Mouse (Mus musculus): ENCODE results near the gene Adam11.

- TF ChIP-seq MYOG (IDR thresholded peaks at IDR 0.05; ENCODE audit: control insufficient read depth, extremely low read depth, insufficient read length) (no peak), CTCF (IDR thresholded peaks at IDR 0.05; ENCODE audit: control insufficient read depth, insufficient read depth, insufficient read length) (no peak), CEBPB (IDR thresholded peaks at IDR 0.05; ENCODE audit: low read depth) (no peak), USF1 (IDR thresholded peaks at IDR 0.05; ENCODE audit: low read depth) (no peak), FOSL1 (IDR thresholded peaks at IDR 0.05; ENCODE audit: insufficient read depth, low read length, poor library complexity, severe bottlenecking) (no peak), MYOD1 (IDR thresholded peaks at IDR 0.05; ENCODE audit: control insufficient read depth, insufficient read length, low read depth) (no peak), MAX (IDR thresholded peaks at IDR 0.05) (no peak)
These were observed 5.9 kb downstream of the Adam11 start for GRCm38 (mm10) chr11:102767055-102767670.

Data from C2C12 (cell line).